Mouse (Mus musculus) forebrain, embryonic 12.5 days (tissue): ENCODE data around the gene Atg4b. TPM values are rescaled to one million over a fixed set of nuclear protein-coding genes. Genes with fewer than 3 reads are reported as not detected.
"Not testable (repeated sequence)": the region's sequence is repeated elsewhere in the genome, so short reads cannot be mapped to it uniquely, and the experiment has no call there.

Experiments
- ATAC-seq: fragments of 200-750 bp; cut with Nextera tagmentation; 2 replicates; pipeline ENCODE4 v1.8.0; 2017; ENCODE audit warnings: moderate TSS enrichment; ENCODE audit not compliant: low FRiP score
- H3K27ac ChIP-seq: fragments of 300-500 bp; sonication (generic); 2 replicates; pipeline ENCODE4 v1.5.1; 2016; ENCODE audit warnings: mild to moderate bottlenecking
- H3K27me3 ChIP-seq: fragments of 300-500 bp; sonication (generic); 2 replicates; pipeline ENCODE4 v1.6.1; 2016; ENCODE audit warnings: mild to moderate bottlenecking
- H3K36me3 ChIP-seq: fragments of 300-500 bp; sonication (generic); replicated peaks from 2 replicates; pipeline ENCODE4 v1.6.1; 2016; ENCODE audit warnings: mild to moderate bottlenecking
- H3K4me1 ChIP-seq: fragments of 300-500 bp; sonication (generic); 2 replicates; pipeline ENCODE4 v1.6.1; 2016
- H3K4me2 ChIP-seq: fragments of 300-500 bp; sonication (generic); 2 replicates; pipeline ENCODE4 v1.6.1; 2016; ENCODE audit warnings: mild to moderate bottlenecking, moderate library complexity
- H3K4me3 ChIP-seq: fragments of 300-500 bp; sonication (generic); replicated peaks from 2 replicates; pipeline ENCODE4 v1.5.1; 2016; ENCODE audit warnings: mild to moderate bottlenecking
- H3K9ac ChIP-seq: fragments of 300-500 bp; sonication (generic); 2 replicates; pipeline ENCODE4 v1.6.1; 2016; ENCODE audit warnings: mild to moderate bottlenecking
- H3K9me3 ChIP-seq: fragments of 300-500 bp; sonication (generic); 2 replicates; pipeline ENCODE4 v1.6.1; 2016
- WGBS: fragments of 180-500 bp; shearing (Covaris S2); methylation state at CpG from one replicate; pipeline ENCODE4 v1.1.7; 2016; 5-methylcytosine and 5-hydroxymethylcytosine counted together
- polyA plus RNA-seq: library from polyadenylated mRNA; unstranded; fragments of >200 nt; fragmentation: Nextera tagmentation; extraction: Ambion mirVana; gene quantifications from 2 replicates; pipeline ENCODE4 v1.2.1, GENCODE M21; 2016

Gene Atg4b
- polyA plus RNA-seq, 1 experiment from 2014 or later, result 113 TPM

DNA sequence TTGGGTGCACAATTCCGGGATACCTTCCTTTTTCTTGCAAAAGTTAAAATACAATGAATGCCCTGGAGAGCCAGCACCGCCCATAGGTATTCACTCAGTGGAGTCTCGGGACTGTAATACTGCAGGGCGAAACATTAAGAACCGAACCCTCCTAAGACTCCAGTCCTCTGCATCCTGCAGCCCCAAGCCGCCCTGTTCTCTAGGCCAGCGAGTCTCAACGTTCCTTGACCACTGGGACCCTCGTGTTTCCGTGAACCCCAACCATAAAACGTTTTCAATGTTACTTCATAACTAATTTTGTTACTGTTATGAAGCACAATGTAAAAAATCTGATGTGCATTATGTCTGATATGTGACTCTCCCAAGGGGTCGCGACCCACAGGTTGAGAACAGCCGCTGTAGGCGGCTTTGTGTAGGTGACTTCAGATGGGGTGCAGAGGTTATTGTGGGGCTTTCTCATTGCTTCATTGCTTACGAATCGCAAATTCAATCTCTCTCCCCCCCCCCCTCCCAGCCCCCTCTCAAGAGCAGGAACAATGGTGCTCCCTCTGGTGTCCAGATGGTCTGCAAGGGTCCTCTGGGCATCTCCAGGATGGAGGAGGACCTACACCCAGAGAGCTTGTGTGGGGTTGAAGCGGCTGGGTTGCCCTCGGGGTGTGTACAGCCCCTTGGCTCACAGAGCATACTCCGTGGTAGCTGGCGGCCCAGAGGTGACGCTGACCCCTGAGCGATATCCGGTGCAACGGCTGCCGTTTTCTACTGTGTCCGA is 74.7 kb downstream of the Atg4b start:
- Histone ChIP-seq H3K4me2 (peak overlapping the region; percentile 60), H3K4me3 (peak overlapping the region; percentile 58), H3K9ac (peak overlapping the region; percentile 56), H3K4me1 (peaks cover 15% of the 10 kb centered on the region; the same call in 1 of the 2 replicates), H3K27me3 (no peaks in the 10 kb centered on the region), H3K36me3 (peaks cover 8% of the 10 kb centered on the region), H3K9me3 (no peaks in the 10 kb centered on the region), H3K27ac (peak overlapping the region; percentile 91)
- peak; percentile 36; the same call in 1 of the 2 replicates for ATAC-seq
- WGBS, result 45% methylated on average over 27 of the region's 27 CpGs

DNA sequence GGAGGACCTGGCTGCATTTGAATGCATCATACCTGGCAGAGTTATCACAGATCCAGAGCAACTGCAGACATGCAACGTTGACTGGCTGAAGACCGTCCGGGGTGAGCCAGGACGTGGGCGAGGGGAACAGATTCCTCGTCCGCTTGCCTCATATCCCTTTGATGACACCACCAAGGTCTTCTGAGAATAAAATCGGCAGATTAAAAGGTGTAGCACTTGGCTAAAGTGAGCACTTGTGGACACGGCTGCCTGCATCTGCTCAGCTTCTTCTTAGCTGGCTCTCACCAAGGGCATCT is 75.2 kb downstream of the Atg4b start:
- H3K36me3 ChIP-seq, result 0 out of 2 replicates have a peak, but pooled peaks cover 3% of the 10 kb centered on the region
- H3K27ac ChIP-seq, result no peak overlapping the region
- no peak overlapping the region for H3K4me3 ChIP-seq
- H3K27me3 ChIP-seq, result no peaks in the 10 kb centered on the region
- no peaks in the 10 kb centered on the region for H3K9me3 ChIP-seq
- 0 out of 2 replicates have a peak overlapping the region, but pooled peaks have one; percentile 56 for H3K9ac ChIP-seq
- peak overlapping the region; percentile 60; the same call in 1 of the 2 replicates for H3K4me2 ChIP-seq
- no peak for ATAC-seq
- WGBS, result 94% methylated on average over 9 of the region's 9 CpGs
- H3K4me1 ChIP-seq, result peaks cover 15% of the 10 kb centered on the region; the same call in 1 of the 2 replicates

DNA sequence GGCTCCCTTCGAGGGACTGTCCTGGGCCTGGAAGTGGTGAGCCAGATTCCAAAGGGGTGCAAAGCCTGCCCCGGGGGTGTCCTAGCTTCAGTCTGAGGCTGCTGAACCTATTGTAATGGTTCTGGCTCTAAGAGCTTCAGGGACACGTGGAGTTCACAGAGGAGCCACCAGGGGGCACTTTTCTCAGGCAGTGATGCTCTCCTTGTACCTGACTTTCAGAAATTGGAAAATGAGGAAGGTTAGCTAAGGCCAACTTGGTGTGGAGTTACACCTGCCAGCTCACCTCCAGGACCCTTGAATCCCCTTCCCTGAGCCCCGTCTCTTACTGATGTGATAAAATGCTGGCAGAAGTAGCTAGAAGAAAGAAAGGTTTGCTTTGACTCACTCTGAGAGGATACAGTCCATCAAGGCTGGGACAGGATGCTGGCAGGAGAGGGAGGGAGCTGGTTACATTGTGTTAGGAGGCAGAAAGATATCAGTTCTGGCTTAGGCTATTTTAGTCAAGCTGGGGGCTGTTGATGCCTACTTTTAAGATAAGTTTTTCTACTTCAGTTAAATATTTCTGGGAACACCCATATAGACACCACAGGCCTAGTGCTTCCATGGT is 81.6 kb downstream of the Atg4b start:
- ATAC-seq, result 0 out of 2 replicates have a peak, but pooled peaks have one; percentile 11
- H3K4me3 ChIP-seq, H3K9ac ChIP-seq, H3K9me3 ChIP-seq, H3K27ac ChIP-seq, H3K4me1 ChIP-seq, H3K36me3 ChIP-seq, H3K4me2 ChIP-seq, H3K27me3 ChIP-seq: not testable (repeated sequence)
- 54% methylated on average over 3 of the region's 4 CpGs for WGBS

DNA sequence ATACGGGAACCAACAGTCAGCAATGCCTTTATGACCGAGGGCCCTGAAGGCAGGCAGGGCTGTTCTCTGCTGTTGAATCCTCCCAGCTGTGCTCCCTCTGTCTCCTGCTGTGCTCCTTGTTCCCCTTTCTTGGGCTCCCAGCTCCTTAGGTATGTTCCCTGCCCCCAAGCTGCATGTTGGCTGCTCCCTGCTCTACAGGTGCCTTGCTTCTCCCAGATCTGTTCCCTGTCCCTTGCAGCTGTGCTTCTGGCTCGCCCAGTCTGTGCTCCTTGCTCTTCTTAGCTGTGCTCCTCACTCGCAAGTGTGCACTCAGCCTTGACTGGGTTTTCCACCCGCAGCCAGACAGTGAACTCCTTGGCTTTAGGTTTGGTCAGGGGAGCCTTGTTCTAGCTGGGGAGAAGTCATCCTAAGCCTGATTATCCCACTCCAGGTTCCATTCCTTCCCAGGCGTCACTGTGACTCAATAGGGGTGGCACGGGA is 83.4 kb downstream of the Atg4b start:
- Histone ChIP-seq H3K9me3 (no peaks in the 10 kb centered on the region), H3K4me3 (no peak overlapping the region), H3K27ac (no peak overlapping the region), H3K36me3 (peaks cover 7% of the 10 kb centered on the region), H3K4me1 (no peaks in the 10 kb centered on the region), H3K27me3 (no peaks in the 10 kb centered on the region), H3K9ac (no peak overlapping the region), H3K4me2 (no peak overlapping the region)
- no peak for ATAC-seq
- 79% methylated on average over 7 of the region's 7 CpGs for WGBS

DNA sequence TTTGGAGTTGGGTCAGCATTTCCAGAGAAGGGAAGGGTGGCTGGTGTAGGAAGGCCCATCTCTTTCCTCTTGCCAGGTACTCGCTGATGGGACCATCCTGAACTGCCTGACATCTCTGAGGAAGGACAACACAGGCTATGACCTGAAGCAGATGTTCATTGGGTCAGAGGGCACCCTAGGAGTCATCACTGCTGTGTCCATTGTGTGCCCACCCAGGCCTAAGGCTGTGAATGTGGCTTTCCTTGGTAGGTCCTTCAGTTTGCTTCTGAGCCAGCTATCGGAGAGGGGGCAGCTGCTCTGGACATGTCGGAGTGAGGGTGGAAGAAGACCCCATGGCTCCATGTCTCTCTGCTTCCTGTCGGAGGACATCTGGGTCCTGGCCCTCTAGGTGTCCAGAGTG is 83.9 kb downstream of the Atg4b start:
- Histone ChIP-seq H3K36me3 (peaks cover 7% of the 10 kb centered on the region), H3K9ac (no peak overlapping the region), H3K4me2 (no peak overlapping the region), H3K27me3 (no peaks in the 10 kb centered on the region), H3K4me1 (no peaks in the 10 kb centered on the region), H3K27ac (no peak overlapping the region), H3K4me3 (no peak overlapping the region), H3K9me3 (no peaks in the 10 kb centered on the region)
- no peak for ATAC-seq
- 94% methylated on average over 4 of the region's 4 CpGs for WGBS

DNA sequence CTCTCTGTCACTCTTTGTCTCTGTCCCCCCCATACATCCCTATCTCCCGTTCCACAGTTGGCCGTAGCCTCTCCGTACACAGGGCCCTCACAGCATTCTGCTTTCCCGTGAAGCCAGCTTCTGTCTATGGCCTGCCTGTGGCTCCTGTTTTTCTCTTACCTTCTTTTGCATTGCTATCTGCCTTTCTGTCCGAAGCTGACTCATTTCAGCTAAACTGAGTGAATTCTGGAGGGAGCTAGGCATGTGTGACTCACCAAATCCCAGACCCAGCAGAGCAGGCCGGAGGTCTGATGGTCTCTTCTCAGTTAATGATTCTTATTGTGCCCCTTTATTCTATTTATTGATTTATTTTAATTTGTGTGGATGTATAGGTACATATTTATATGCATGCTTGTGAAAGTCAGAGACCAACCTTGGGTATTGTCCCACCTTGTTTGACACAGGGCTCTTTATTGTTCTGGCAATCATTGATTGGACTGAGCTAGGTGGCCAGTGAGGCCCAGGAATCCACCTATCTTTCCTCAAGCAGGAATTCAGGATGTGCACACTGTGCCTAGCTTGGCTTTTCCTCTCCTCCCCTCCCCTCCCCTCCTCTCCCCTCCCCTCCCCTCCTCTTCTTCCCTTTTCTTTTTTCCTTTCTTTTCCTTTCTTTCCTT is 84.7 kb downstream of the Atg4b start:
- ATAC-seq, result no peak
- WGBS, result 93% methylated on average over 6 of the region's 6 CpGs

DNA sequence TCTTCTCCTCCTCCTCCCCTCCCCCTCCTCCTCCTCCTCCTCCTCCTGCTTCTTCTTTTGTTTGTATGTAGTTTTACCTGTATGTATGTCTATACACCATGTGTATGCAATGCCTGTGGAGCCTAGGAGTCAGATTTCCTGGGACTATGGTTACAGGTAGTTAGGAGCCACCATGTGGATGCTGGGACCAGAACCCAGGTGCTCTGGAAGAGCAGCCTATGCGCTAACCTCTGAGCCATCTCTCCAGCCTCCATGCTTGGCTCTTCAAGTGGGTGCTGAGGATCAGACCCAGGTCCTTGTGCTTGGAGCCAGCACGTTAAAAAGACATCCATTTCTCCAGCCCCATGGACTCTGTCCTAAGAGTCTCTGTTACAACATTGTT is 85.2 kb downstream of the Atg4b start:
- no peak overlapping the region for H3K9ac ChIP-seq
- no peak overlapping the region for H3K4me3 ChIP-seq
- H3K36me3 ChIP-seq, result peaks cover 7% of the 10 kb centered on the region
- H3K27me3 ChIP-seq, result no peaks in the 10 kb centered on the region
- WGBS, result 93% methylated on average over 2 of the region's 2 CpGs
- ATAC-seq, result no peak
- no peaks in the 10 kb centered on the region for H3K9me3 ChIP-seq
- H3K4me2 ChIP-seq, result no peak overlapping the region
- no peaks in the 10 kb centered on the region for H3K4me1 ChIP-seq
- no peak overlapping the region for H3K27ac ChIP-seq

More for the DNA sequence above, 84.7 kb downstream of the Atg4b start:
- Histone ChIP-seq H3K9me3 (no peaks in the 10 kb centered on the region), H3K36me3 (peaks cover 7% of the 10 kb centered on the region), H3K4me2 (no peak overlapping the region), H3K4me3 (no peak overlapping the region), H3K27ac (no peak overlapping the region), H3K9ac (no peak overlapping the region), H3K27me3 (no peaks in the 10 kb centered on the region), H3K4me1 (no peaks in the 10 kb centered on the region)

DNA sequence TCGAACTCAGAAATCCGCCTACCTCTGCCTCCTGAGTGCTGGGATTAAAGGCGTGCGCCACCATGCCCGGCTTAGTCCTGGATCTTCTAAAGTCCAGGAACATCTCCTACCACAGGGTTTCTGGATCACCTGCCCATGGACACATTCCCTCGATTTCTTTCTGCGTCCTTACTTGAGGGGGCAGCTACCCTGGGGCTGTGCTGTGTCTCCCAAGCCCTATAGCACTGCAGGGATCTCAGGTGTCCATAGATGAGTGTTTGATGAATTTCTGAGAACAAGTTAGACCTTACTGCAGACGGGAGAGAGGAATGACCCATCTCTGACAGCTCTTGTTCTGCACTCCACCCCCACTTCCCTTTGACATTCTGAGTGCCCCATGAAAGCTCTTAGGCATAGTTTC is 86.0 kb downstream of the Atg4b start:
- H3K36me3 ChIP-seq, result peaks cover 7% of the 10 kb centered on the region
- H3K4me1 ChIP-seq, result no peaks in the 10 kb centered on the region
- H3K27me3 ChIP-seq, result no peaks in the 10 kb centered on the region
- no peak overlapping the region for H3K4me3 ChIP-seq
- no peak overlapping the region for H3K27ac ChIP-seq
- no peak overlapping the region for H3K4me2 ChIP-seq
- H3K9ac ChIP-seq, result no peak overlapping the region
- ATAC-seq, result no peak
- H3K9me3 ChIP-seq, result no peaks in the 10 kb centered on the region
- WGBS, result 97% methylated on average over 8 of the region's 8 CpGs

DNA sequence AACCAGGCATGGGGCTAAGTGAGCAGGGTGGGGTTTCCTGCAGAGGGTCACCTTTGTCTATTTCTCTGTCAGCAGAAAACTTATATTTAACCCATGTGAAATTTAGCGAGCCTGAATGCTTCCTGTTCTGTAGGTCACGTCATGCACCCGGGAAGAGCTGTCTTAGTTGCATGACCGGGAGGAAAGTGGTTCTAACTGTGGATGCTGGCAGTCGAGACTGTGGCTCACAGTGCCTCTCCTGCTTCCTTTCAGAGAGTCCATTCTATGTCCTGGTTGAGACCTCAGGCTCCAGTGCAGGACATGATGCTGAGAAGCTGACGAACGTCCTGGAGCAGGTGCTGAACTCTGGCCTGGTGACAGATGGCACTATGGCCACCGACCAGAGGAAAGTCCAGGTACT is 87.3 kb downstream of the Atg4b start:
- not testable (repeated sequence) for H3K4me1 ChIP-seq, H3K27ac ChIP-seq, H3K9me3 ChIP-seq, H3K9ac ChIP-seq, H3K27me3 ChIP-seq, H3K36me3 ChIP-seq, H3K4me2 ChIP-seq, H3K4me3 ChIP-seq, ATAC-seq
- 96% methylated on average over 8 of the region's 8 CpGs for WGBS

Other genes starting within 250 kb of the Atg4b start
- 4.6 and 5.0 TPM in 2 replicates for gene Farp2, start 239.4 kb upstream of the Atg4b start, polyA plus RNA-seq
- gene Stk25, start 92.8 kb upstream of the Atg4b start, polyA plus RNA-seq, result 202 and 216 TPM in 2 replicates
- 50.8 and 57.6 TPM in 2 replicates for gene Bok, start 65.8 kb upstream of the Atg4b start, polyA plus RNA-seq
- gene Thap4, start 3.4 kb downstream of the Atg4b start, polyA plus RNA-seq, result 35.9 and 36.7 TPM in 2 replicates
- gene Dtymk, start 50.4 kb downstream of the Atg4b start, polyA plus RNA-seq, result 241 and 246 TPM in 2 replicates
- gene Ing5, start 52.5 kb downstream of the Atg4b start, polyA plus RNA-seq, result 19.4 and 20.9 TPM in 2 replicates
- gene D2hgdh, start 73.4 kb downstream of the Atg4b start, polyA plus RNA-seq, result 13.2 and 13.9 TPM in 2 replicates
- not detected in 2 replicates for gene Gal3st2, start 109.8 kb downstream of the Atg4b start, polyA plus RNA-seq
- 0.10 TPM in 1 of 2 replicates, not detected in the other for gene Gal3st2b, start 166.8 kb downstream of the Atg4b start, polyA plus RNA-seq
- gene Gal3st2c, start 239.0 kb downstream of the Atg4b start, polyA plus RNA-seq, result not detected in 2 replicates